Mouse (Mus musculus) limb, embryonic 15.5 days (tissue): Measurements from ENCODE around the gene Syne3. TPM values are rescaled to one million over a fixed set of nuclear protein-coding genes. Genes with fewer than 3 reads are reported as not detected.

ENCODE experiments used
- ATAC-seq: fragments of 200-750 bp; cut with Nextera tagmentation; 2 replicates; pipeline ENCODE4 v1.8.0; 2017; ENCODE audit warnings: low read depth, moderate TSS enrichment; ENCODE audit not compliant: insufficient number of reproducible peaks, low FRiP score, low TSS enrichment
- H3K27ac ChIP-seq: fragments of 300-500 bp; sonication (generic); 2 replicates; pipeline ENCODE4 v1.5.1; 2015; ENCODE audit warnings: moderate library complexity, mild to moderate bottlenecking, inconsistent platforms
- H3K27me3 ChIP-seq: fragments of 300-500 bp; sonication (generic); 2 replicates; pipeline ENCODE4 v1.6.1; 2015; ENCODE audit warnings: inconsistent platforms
- H3K36me3 ChIP-seq: fragments of 300-500 bp; sonication (generic); 2 replicates; pipeline ENCODE4 v1.6.1; 2015; ENCODE audit warnings: inconsistent platforms
- H3K4me1 ChIP-seq: fragments of 300-500 bp; sonication (generic); 2 replicates; pipeline ENCODE4 v1.6.1; 2015; ENCODE audit warnings: inconsistent platforms
- H3K4me2 ChIP-seq: fragments of 300-500 bp; sonication (generic); 2 replicates; pipeline ENCODE4 v1.6.1; 2015; ENCODE audit warnings: mild to moderate bottlenecking, inconsistent platforms
- H3K4me3 ChIP-seq: fragments of 300-500 bp; sonication (generic); 2 replicates; pipeline ENCODE4 v1.5.1; 2015; ENCODE audit warnings: mild to moderate bottlenecking, inconsistent platforms
- H3K9ac ChIP-seq: fragments of 300-500 bp; sonication (generic); 2 replicates; pipeline ENCODE4 v1.6.1; 2015; ENCODE audit warnings: inconsistent platforms
- H3K9me3 ChIP-seq: fragments of 300-500 bp; sonication (generic); 2 replicates; pipeline ENCODE4 v1.6.1; 2016; ENCODE audit warnings: inconsistent platforms
- WGBS: fragments of 180-500 bp; shearing (Covaris S2); methylation state at CpG from one replicate; pipeline ENCODE4 v1.1.7; 2015; 5-methylcytosine and 5-hydroxymethylcytosine counted together
- polyA plus RNA-seq: library from polyadenylated mRNA; unstranded; fragments of >200 nt; fragmentation: Nextera tagmentation; extraction: Ambion mirVana; gene quantifications from 2 replicates; pipeline ENCODE4 v1.2.1, GENCODE M21; 2015

Gene Syne3
- polyA plus RNA-seq, 1 experiment from 2014 or later = 3.3 TPM

- Histone ChIP-seq H3K36me3 (peaks cover 3% of the 10 kb centered on the region; the same call in 1 of the 2 replicates), H3K27ac (no peak overlapping the region), H3K4me2 (no peak overlapping the region), H3K9me3 (no peaks in the 10 kb centered on the region), H3K9ac (no peak overlapping the region), H3K4me3 (no peak overlapping the region), H3K4me1 (0 out of 2 replicates have a peak, but pooled peaks cover 4% of the 10 kb centered on the region), H3K27me3 (no peaks in the 10 kb centered on the region)
- ATAC-seq = no peak
- WGBS = 60% methylated on average over 17 of the region's 17 CpGs
Measured at GRCm38 (mm10) chr12:104955003-104955800, 54.4 kb downstream of the Syne3 start.

GRCm38 (mm10) chr12:104953941-104954340 lies 55.7 kb downstream of the Syne3 start:
- no peak overlapping the region for H3K4me2 ChIP-seq

GRCm38 (mm10) chr12:104952458-104952857 lies 57.2 kb downstream of the Syne3 start:
- Histone ChIP-seq H3K4me1 (0 out of 2 replicates have a peak, but pooled peaks cover 4% of the 10 kb centered on the region), H3K9ac (no peak overlapping the region), H3K36me3 (peaks cover 3% of the 10 kb centered on the region; the same call in 1 of the 2 replicates), H3K4me2 (no peak overlapping the region), H3K4me3 (no peak overlapping the region), H3K9me3 (no peaks in the 10 kb centered on the region), H3K27me3 (no peaks in the 10 kb centered on the region), H3K27ac (no peak overlapping the region)
- WGBS = 12% methylated on average over 5 of the region's 5 CpGs
- no peak for ATAC-seq

More at GRCm38 (mm10) chr12:104953941-104954340, 55.7 kb downstream of the Syne3 start:
- 0 out of 2 replicates have a peak, but pooled peaks cover 4% of the 10 kb centered on the region for H3K4me1 ChIP-seq
- H3K4me3 ChIP-seq = no peak overlapping the region
- no peak overlapping the region for H3K27ac ChIP-seq
- no peak for ATAC-seq
- peaks cover 3% of the 10 kb centered on the region; the same call in 1 of the 2 replicates for H3K36me3 ChIP-seq
- 29% methylated on average over 4 of the region's 4 CpGs for WGBS
- no peak overlapping the region for H3K9ac ChIP-seq
- H3K27me3 ChIP-seq = no peaks in the 10 kb centered on the region
- no peaks in the 10 kb centered on the region for H3K9me3 ChIP-seq

GRCm38 (mm10) chr12:104947911-104948310 lies 61.7 kb downstream of the Syne3 start:
- Histone ChIP-seq H3K27me3 (0 out of 2 replicates have a peak, but pooled peaks cover 3% of the 10 kb centered on the region), H3K4me1 (no peaks in the 10 kb centered on the region), H3K9ac (no peak overlapping the region), H3K9me3 (no peaks in the 10 kb centered on the region), H3K4me2 (no peak overlapping the region), H3K27ac (no peak overlapping the region), H3K36me3 (peaks cover 23% of the 10 kb centered on the region), H3K4me3 (no peak overlapping the region)
- WGBS = 83% methylated on average over 2 of the region's 2 CpGs
- no peak for ATAC-seq

- Histone ChIP-seq H3K4me2 (no peak overlapping the region), H3K4me3 (no peak overlapping the region), H3K9me3 (no peaks in the 10 kb centered on the region), H3K27ac (no peak overlapping the region), H3K36me3 (peaks cover 25% of the 10 kb centered on the region), H3K27me3 (peaks cover 7% of the 10 kb centered on the region; the same call in 1 of the 2 replicates), H3K4me1 (no peaks in the 10 kb centered on the region), H3K9ac (no peak overlapping the region)
- WGBS = 93% methylated on average over 6 of the region's 6 CpGs
- ATAC-seq = no peak
Measured at GRCm38 (mm10) chr12:104946231-104946630, 63.4 kb downstream of the Syne3 start.

- Histone ChIP-seq H3K27me3 (peaks cover 17% of the 10 kb centered on the region; the same call in 1 of the 2 replicates), H3K4me3 (no peak overlapping the region), H3K4me2 (no peak overlapping the region), H3K27ac (no peak overlapping the region), H3K9ac (no peak overlapping the region), H3K9me3 (0 out of 2 replicates have a peak, but pooled peaks cover 2% of the 10 kb centered on the region), H3K4me1 (peaks cover 7% of the 10 kb centered on the region), H3K36me3 (peaks cover 16% of the 10 kb centered on the region)
- no peak for ATAC-seq
- WGBS = 81% methylated on average over 9 of the region's 9 CpGs
Measured at GRCm38 (mm10) chr12:104940466-104940865, 69.1 kb downstream of the Syne3 start.

- peaks cover 15% of the 10 kb centered on the region for H3K36me3 ChIP-seq
- H3K4me3 ChIP-seq = no peak overlapping the region
- peaks cover 7% of the 10 kb centered on the region for H3K4me1 ChIP-seq
- no peak overlapping the region for H3K27ac ChIP-seq
- no peak overlapping the region for H3K9ac ChIP-seq
- H3K4me2 ChIP-seq = no peak overlapping the region
- peaks cover 17% of the 10 kb centered on the region; the same call in 1 of the 2 replicates for H3K27me3 ChIP-seq
- WGBS = 16% methylated on average over 4 of the region's 4 CpGs
- ATAC-seq = no peak
- 0 out of 2 replicates have a peak, but pooled peaks cover 2% of the 10 kb centered on the region for H3K9me3 ChIP-seq
Measured at GRCm38 (mm10) chr12:104940027-104940386, 69.6 kb downstream of the Syne3 start.

GRCm38 (mm10) chr12:104939372-104940026 lies 70.1 kb downstream of the Syne3 start:
- Histone ChIP-seq H3K4me1 (peaks cover 7% of the 10 kb centered on the region), H3K36me3 (peaks cover 10% of the 10 kb centered on the region; the same call in 1 of the 2 replicates), H3K4me3 (0 out of 2 replicates have a peak overlapping the region, but pooled peaks have one; percentile 7), H3K9me3 (0 out of 2 replicates have a peak, but pooled peaks cover 2% of the 10 kb centered on the region), H3K27me3 (peaks cover 17% of the 10 kb centered on the region; the same call in 1 of the 2 replicates), H3K27ac (no peak overlapping the region), H3K4me2 (peak overlapping the region; percentile 31), H3K9ac (no peak overlapping the region)
- peak; percentile 73; the same call in 1 of the 2 replicates for ATAC-seq
- 14% methylated on average over 13 of the region's 13 CpGs for WGBS

GRCm38 (mm10) chr12:104938935-104939334 lies 70.7 kb downstream of the Syne3 start:
- Histone ChIP-seq H3K9me3 (0 out of 2 replicates have a peak, but pooled peaks cover 2% of the 10 kb centered on the region), H3K4me2 (no peak overlapping the region)

GRCm38 (mm10) chr12:104936223-104936622 lies 73.4 kb downstream of the Syne3 start:
- no peak overlapping the region for H3K4me3 ChIP-seq
- H3K9ac ChIP-seq = no peak overlapping the region
- no peak overlapping the region for H3K27ac ChIP-seq
- H3K4me2 ChIP-seq = no peak overlapping the region
- 0 out of 2 replicates have a peak, but pooled peaks cover 2% of the 10 kb centered on the region for H3K9me3 ChIP-seq
- H3K36me3 ChIP-seq = no peaks in the 10 kb centered on the region; the same call in 1 of the 2 replicates
- H3K27me3 ChIP-seq = 0 out of 2 replicates have a peak, but pooled peaks cover 10% of the 10 kb centered on the region
- 80% methylated on average over 4 of the region's 4 CpGs for WGBS
- peaks cover 10% of the 10 kb centered on the region for H3K4me1 ChIP-seq
- ATAC-seq = no peak

More at GRCm38 (mm10) chr12:104938935-104939334, 70.7 kb downstream of the Syne3 start:
- peaks cover 9% of the 10 kb centered on the region; the same call in 1 of the 2 replicates for H3K36me3 ChIP-seq
- peaks cover 17% of the 10 kb centered on the region; the same call in 1 of the 2 replicates for H3K27me3 ChIP-seq
- H3K9ac ChIP-seq = no peak overlapping the region
- H3K4me3 ChIP-seq = no peak overlapping the region
- H3K4me1 ChIP-seq = peaks cover 7% of the 10 kb centered on the region
- no peak for ATAC-seq
- 46% methylated on average over 5 of the region's 5 CpGs for WGBS
- H3K27ac ChIP-seq = no peak overlapping the region

GRCm38 (mm10) chr12:104935144-104935543 lies 74.5 kb downstream of the Syne3 start:
- no peaks in the 10 kb centered on the region; the same call in 1 of the 2 replicates for H3K36me3 ChIP-seq
- 0 out of 2 replicates have a peak, but pooled peaks cover 5% of the 10 kb centered on the region for H3K27me3 ChIP-seq
- no peak overlapping the region for H3K27ac ChIP-seq
- H3K4me1 ChIP-seq = peaks cover 10% of the 10 kb centered on the region
- H3K9me3 ChIP-seq = 0 out of 2 replicates have a peak, but pooled peaks cover 2% of the 10 kb centered on the region
- no peak overlapping the region for H3K4me3 ChIP-seq
- H3K9ac ChIP-seq = no peak overlapping the region
- 76% methylated on average over 8 of the region's 8 CpGs for WGBS
- ATAC-seq = no peak
- no peak overlapping the region for H3K4me2 ChIP-seq
